Mouse (Mus musculus): Measurements from ENCODE around the gene Borcs8.

GRCm38 (mm10) chr8:70137890-70138289 is 1.4 kb upstream of the Borcs8 start:
- TF ChIP-seq CTCF (IDR thresholded peaks at IDR 0.05; ENCODE audit: borderline replicate concordance, insufficient read depth, low read length) (no peak), POLR2A (IDR thresholded peaks at IDR 0.05; ENCODE audit: low read depth, low read length) (no peak)

Data from embryonic fibroblast, embryonic 13.5 days (primary cell).